Mouse (Mus musculus) lung, postnatal 0 days (tissue): ENCODE measurements at regions not wholly inside any gene's neighbourhood (a gene's known extent, or its start where the extent isn't known, plus 50 kb on each side); places are given as distances from the start of the nearest gene placed in this dataset.
A peak's percentile ranks its signal among the peaks of the same experiment; 100 is the strongest.

Experiments
- ATAC-seq: fragments of 200-750 bp; cut with Nextera tagmentation; 2 replicates; pipeline ENCODE4 v1.8.0; 2017; ENCODE audit warnings: moderate library complexity
- DNase-seq: peaks from one replicate; pipeline ENCODE4 v3.0.0-alpha.2; 2016; ENCODE audit warnings: low spot score
- H3K27ac ChIP-seq: fragments of 300-500 bp; sonication (generic); 2 replicates; pipeline ENCODE4 v1.5.1; 2014; ENCODE audit warnings: antibody characterized with exemption, mild to moderate bottlenecking, low read length, mixed read lengths
- H3K27me3 ChIP-seq: fragments of 300-500 bp; sonication (generic); replicated peaks from 2 replicates; pipeline ENCODE4 v1.6.1; 2014; ENCODE audit warnings: low read length, mixed read lengths; ENCODE audit not compliant: insufficient read depth
- H3K36me3 ChIP-seq: fragments of 300-500 bp; sonication (generic); 2 replicates; pipeline ENCODE4 v1.6.1; 2014; ENCODE audit warnings: low read length, mixed read lengths; ENCODE audit not compliant: insufficient read depth
- H3K4me1 ChIP-seq: fragments of 300-500 bp; sonication (generic); 2 replicates; pipeline ENCODE4 v1.6.1; 2014; ENCODE audit warnings: antibody characterized with exemption, low read depth, low read length, mixed read lengths; ENCODE audit not compliant: insufficient read depth
- H3K4me2 ChIP-seq: fragments of 300-500 bp; sonication (generic); replicated peaks from 2 replicates; pipeline ENCODE4 v1.6.1; 2014; ENCODE audit warnings: low read depth, mild to moderate bottlenecking, low read length, moderate library complexity, mixed read lengths
- H3K4me3 ChIP-seq: fragments of 300-500 bp; sonication (generic); 2 replicates; pipeline ENCODE4 v1.5.1; 2014; ENCODE audit warnings: low read depth, low read length
- H3K9ac ChIP-seq: fragments of 300-500 bp; sonication (generic); replicated peaks from 2 replicates; pipeline ENCODE4 v1.6.1; 2014; ENCODE audit warnings: low read depth, mild to moderate bottlenecking
- H3K9me3 ChIP-seq: fragments of 300-500 bp; sonication (generic); 2 replicates; pipeline ENCODE4 v1.6.1; 2016; ENCODE audit warnings: low read length, mixed read lengths
- CTCF ChIP-seq: IDR thresholded peaks from 2 replicates; pipeline ENCODE4 v1.5.1; 2016; ENCODE audit warnings: antibody characterized with exemption, mild to moderate bottlenecking
- EP300 ChIP-seq: IDR thresholded peaks from 2 replicates; pipeline ENCODE4 v1.6.1; 2016; ENCODE audit warnings: antibody characterized with exemption, mild to moderate bottlenecking, control low read depth
- WGBS: fragments of 180-500 bp; shearing (Covaris S2); extraction: QIAGEN DNeasy Blood & Tissue Kit; methylation state at CpG from one replicate; pipeline ENCODE4 v1.1.7; 2014; 5-methylcytosine and 5-hydroxymethylcytosine counted together

GRCm38 (mm10) chr17:54821059-54821458 is 522.2 kb upstream of the Slc5a7 start:
- Histone ChIP-seq H3K4me1 (no peaks in the 10 kb centered on the region), H3K27ac (no peak overlapping the region), H3K9ac (no peak overlapping the region), H3K4me2 (no peak overlapping the region), H3K27me3 (no peaks in the 10 kb centered on the region), H3K9me3 (no peaks in the 10 kb centered on the region), H3K36me3 (no peaks in the 10 kb centered on the region), H3K4me3 (no peak overlapping the region)
- WGBS, result 71% methylated on average over 5 of the region's 5 CpGs
- DNase-seq (no peak), ATAC-seq (no peak)
- no peak for TF ChIP-seq EP300
- TF ChIP-seq CTCF, result no peak

GRCm38 (mm10) chr17:54853631-54854030 is 554.8 kb upstream of the Slc5a7 start:
- Histone ChIP-seq H3K27me3 (no peaks in the 10 kb centered on the region), H3K4me2 (no peak overlapping the region), H3K36me3 (no peaks in the 10 kb centered on the region), H3K4me1 (no peaks in the 10 kb centered on the region), H3K27ac (no peak overlapping the region), H3K9me3 (no peaks in the 10 kb centered on the region), H3K4me3 (no peak overlapping the region), H3K9ac (no peak overlapping the region)
- no peak for TF ChIP-seq EP300
- no peak for TF ChIP-seq CTCF
- no peak for DNase-seq
- WGBS, result 33% methylated on average over 1 of the region's 1 CpGs
- ATAC-seq, result no peak

GRCm38 (mm10) chr17:54896198-54896597 is 549.0 kb upstream of the St6gal2 start:
- Histone ChIP-seq H3K9ac (no peak overlapping the region), H3K27me3 (no peaks in the 10 kb centered on the region), H3K4me3 (no peak overlapping the region), H3K9me3 (no peaks in the 10 kb centered on the region), H3K4me1 (no peaks in the 10 kb centered on the region), H3K4me2 (no peak overlapping the region), H3K27ac (no peak overlapping the region), H3K36me3 (no peaks in the 10 kb centered on the region)
- ATAC-seq (no peak), DNase-seq (peak; percentile 6)
- 52% methylated on average over 4 of the region's 4 CpGs for WGBS
- no peak for TF ChIP-seq CTCF
- TF ChIP-seq EP300, result no peak

- Histone ChIP-seq H3K4me2 (no peak overlapping the region), H3K27me3 (no peaks in the 10 kb centered on the region), H3K9ac (no peak overlapping the region), H3K27ac (no peak overlapping the region), H3K9me3 (no peaks in the 10 kb centered on the region), H3K4me1 (no peaks in the 10 kb centered on the region), H3K36me3 (no peaks in the 10 kb centered on the region), H3K4me3 (no peak overlapping the region)
- DNase-seq (no peak), ATAC-seq (no peak)
- WGBS, result 58% methylated on average over 3 of the region's 3 CpGs
- TF ChIP-seq CTCF, result no peak
- TF ChIP-seq EP300, result no peak
Observed at GRCm38 (mm10) chr17:54929181-54929715, 515.9 kb upstream of the St6gal2 start.

GRCm38 (mm10) chr17:54943380-54944047 is 501.7 kb upstream of the St6gal2 start:
- WGBS, result 27% methylated on average over 3 of the region's 3 CpGs
- no peaks in the 10 kb centered on the region for H3K9me3 ChIP-seq
- H3K27ac ChIP-seq, result no peak overlapping the region
- H3K9ac ChIP-seq, result no peak overlapping the region
- H3K4me2 ChIP-seq, result no peak overlapping the region
- H3K4me1 ChIP-seq, result no peaks in the 10 kb centered on the region
- H3K36me3 ChIP-seq, result no peaks in the 10 kb centered on the region
- ATAC-seq (no peak), DNase-seq (no peak)
- H3K4me3 ChIP-seq, result no peak overlapping the region
- no peaks in the 10 kb centered on the region for H3K27me3 ChIP-seq
- TF ChIP-seq CTCF, result no peak
- TF ChIP-seq EP300, result no peak

GRCm38 (mm10) chr17:54944288-54944931 is 500.8 kb upstream of the St6gal2 start:
- no peak for ATAC-seq
- TF ChIP-seq CTCF, result no peak
- no peak for TF ChIP-seq EP300
- Histone ChIP-seq H3K4me3 (no peak overlapping the region), H3K36me3 (no peaks in the 10 kb centered on the region), H3K27ac (no peak overlapping the region), H3K9me3 (no peaks in the 10 kb centered on the region), H3K4me1 (no peaks in the 10 kb centered on the region), H3K9ac (no peak overlapping the region), H3K27me3 (no peaks in the 10 kb centered on the region), H3K4me2 (no peak overlapping the region)
- DNase-seq, result no peak
- whole genome bisulfite sequencing, result 71% methylated on average over 6 of the region's 6 CpGs
